Mouse (Mus musculus) liver (tissue): Measurements from ENCODE around the gene Dnah14.
"Not testable (repeated sequence)": the region's sequence is repeated elsewhere in the genome, so short reads cannot be mapped to it uniquely, and the experiment has no call there.

Source experiments
- DNase-seq: peaks from one replicate; pipeline ENCODE4 v3.0.0-alpha.2; 2020; ENCODE audit warnings: mixed read lengths

The Dnah14 gene

DNA sequence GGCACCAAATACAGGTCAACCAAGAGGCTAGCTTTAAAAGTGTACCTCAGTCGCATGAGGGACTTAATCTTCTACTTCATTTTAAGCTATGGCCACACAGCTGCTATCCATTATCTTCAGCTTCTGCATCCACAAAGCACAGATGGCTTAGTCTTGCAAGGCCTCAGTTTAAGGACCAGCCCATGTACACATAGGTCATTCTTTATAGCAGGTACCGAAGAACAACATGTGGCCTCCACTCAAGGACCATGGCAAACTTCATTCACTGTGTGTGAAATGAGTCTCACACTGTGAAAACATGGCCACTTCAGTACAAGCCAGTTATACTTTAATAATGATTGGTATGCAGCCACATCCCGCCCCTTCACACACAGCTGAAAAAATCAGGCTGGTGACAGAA is 34.8 kb downstream of the Dnah14 start:
- no peak for DNase-seq

DNA sequence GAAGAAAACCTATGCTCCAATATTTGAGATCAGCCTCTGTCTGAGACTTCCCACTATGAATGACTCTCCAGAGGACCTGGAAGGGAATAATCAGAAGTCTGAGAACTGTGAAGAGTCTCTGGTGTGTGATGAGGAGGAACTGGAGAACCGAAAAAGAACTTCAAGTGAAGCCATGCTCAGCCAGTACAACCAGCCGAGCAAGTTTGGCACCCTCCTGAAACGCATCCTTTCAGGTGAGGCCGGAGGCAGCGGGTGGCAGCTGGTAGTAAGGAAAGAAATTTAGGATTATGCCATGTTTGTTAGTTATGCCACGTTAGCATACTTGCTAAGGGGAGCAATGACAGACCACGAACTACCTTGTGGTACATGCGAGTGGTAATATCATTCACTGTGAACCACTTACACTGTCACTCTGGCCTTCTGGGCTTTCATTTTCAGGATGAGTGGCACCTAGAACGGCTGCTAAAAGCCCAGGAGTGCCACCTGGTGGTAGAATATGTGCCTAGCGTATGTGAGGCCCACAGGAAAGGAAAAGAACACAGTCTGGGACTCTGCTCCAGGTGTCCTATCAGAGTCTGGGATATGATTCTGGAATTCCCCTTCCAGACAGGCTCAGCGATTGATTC is 39.6 kb downstream of the Dnah14 start:
- peak; percentile 56 for DNase-seq

DNA sequence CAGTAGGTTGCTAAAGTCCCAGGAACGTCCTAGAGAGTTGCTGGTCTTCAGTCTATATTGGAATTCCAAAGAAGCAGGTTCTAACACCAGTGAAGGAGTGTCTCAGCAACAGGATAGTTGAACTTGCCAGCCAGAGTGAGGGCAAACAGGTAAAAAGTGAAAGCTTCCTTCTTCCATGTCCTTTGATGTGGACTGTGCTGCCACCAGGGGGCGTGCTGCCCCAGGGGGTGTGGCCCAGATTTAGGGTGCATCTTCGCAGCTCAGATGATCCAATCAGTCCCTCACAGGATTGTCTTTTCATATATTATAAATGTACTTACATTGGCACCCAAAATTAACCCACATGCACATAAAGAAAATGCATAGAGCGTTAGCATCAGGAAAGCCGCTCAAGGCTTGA is 41.0 kb downstream of the Dnah14 start:
- DNase-seq = peak; percentile 54

DNA sequence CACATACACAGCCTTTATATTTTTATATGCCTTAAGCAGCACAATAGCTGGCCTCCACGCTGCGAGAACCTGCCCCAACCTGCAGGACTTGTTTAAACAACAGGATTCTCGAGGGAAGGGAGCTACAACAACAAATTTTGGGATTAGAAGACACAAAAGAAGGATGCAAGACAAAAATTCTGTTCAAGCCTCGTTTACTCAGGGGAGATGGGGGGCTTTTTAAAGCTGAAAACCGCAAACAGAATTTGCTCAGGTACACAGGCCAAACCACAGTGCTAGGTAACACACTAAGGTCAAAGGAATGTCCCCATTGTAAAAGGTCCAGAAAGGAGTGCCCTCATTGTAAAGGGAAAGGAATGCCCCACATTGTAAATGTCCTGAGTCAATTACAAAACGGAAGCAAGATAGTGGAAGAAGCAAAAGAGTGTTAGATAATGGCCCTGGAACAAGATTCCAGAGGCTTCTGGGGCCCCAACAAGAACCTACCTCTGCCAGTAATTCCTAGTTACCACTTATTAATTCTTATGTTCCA is 46.9 kb downstream of the Dnah14 start:
- no peak for DNase-seq

GRCm38 (mm10) chr1:181624876-181625275 is 48.5 kb downstream of the Dnah14 start:
- no peak for DNase-seq

DNA sequence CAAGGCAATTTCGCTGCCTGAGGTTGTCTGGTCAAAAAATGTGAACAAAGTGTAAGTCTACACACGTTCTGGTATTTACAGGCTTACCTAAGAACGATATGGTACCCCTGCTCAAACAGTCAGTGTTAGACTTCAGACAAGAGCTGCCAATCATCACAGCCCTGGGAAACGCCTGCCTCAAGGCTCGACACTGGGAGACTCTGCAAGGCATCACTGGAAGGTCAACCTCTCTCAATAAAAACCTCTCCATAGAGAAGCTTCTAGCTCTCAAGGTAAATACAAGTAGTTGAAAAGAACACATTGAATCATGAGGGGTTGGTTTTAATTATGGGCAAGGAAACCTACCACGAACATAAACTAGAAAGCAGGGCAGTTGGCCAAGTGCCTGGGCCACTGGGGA is 51.9 kb downstream of the Dnah14 start:
- no peak for DNase-seq

DNA sequence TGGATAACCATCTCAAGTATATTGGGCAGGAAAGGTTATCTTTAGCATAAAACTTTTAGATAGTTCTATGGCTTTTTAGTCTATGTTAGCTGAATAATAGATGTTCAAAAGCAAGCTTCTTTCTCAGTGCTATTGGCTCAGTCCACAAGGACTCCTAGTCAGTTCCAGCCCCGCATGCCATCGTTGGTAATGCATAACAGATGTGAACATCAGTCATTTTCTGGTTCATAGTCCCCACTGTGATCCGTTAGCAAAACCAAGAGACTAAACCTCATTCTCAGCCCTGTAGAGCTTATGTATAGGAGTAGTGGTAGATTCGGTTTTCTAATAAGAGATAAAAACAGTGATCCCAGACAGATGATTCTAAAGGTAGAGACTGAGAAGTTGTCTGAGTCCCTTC is 55.0 kb downstream of the Dnah14 start:
- no peak for DNase-seq

DNA sequence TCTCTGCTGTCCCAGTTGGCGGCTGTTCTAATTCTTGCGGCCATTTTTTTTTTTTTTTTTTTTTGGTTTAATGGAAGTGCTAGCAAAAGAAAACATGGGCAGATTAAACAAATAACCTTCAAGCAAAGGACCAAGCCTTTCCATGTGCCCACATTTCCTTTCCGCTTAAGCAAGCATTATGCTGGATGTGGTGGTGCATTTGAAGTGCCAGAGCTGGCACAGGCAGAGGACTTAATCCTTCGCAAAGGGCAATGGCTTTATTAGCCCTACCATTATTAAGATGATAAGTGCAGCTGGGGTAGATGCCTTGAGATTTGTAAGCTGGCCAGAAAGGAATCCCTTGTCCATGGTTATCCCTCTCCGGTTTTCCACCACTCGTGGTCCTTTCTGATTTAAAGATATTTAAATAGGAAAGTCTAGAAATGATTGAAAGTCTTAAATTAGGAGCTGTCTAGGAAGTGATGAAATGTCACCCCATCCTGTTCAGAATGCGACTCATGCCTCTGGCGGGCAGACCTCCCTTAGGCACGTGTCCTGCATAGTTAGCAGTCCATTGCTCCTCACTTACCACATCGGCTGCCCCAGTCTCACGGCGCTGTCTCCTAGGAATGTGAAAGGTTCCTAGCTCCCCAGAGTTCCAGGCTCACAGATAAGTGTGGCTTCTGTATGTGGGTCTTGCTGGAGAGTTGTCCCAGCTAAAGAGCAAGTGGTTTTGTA is 61.8 kb downstream of the Dnah14 start:
- no peak for DNase-seq

GRCm38 (mm10) chr1:181640383-181640782 is 64.0 kb downstream of the Dnah14 start:
- no peak for DNase-seq

DNA sequence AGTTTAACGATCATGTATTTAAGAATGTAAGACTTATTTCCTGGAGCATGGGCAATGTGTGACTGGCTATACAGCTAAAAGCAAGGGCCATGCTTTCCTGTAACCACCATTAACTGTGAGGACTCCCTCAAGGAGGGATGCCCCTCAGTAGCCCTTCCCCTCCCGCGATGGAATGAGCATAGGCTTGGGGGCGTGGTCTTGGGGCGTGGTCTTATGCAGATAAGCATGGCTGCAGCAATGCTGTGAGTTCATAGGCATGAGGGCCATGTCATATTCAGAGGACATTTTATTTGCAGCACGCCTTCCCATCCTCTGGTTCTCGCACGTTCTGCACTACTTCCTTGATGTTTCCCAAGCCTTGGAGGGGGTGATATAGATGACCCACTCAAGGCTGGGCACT is 71.1 kb downstream of the Dnah14 start:
- DNase-seq = peak; percentile 45

DNA sequence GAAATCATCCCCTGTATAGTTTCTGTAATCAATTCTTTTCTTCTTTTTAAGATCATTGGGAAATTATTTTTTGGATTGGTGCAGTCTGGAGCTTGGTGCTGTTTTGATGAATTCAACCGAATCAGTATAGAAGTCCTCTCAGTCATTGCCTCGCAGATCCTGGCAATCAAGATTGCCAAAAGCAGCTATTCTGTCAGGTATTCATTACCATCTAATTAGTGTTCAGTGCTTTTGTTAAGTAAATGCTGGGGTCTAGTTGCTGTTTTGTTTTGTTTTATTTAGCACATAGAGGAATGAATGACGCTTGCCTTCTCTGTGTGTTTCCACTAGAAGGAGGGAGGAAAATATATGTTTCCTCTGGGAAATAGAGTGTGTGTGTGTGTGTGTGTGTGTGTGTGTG is 77.1 kb downstream of the Dnah14 start:
- no peak for DNase-seq

GRCm38 (mm10) chr1:181656421-181656820 is 80.1 kb downstream of the Dnah14 start:
- no peak for DNase-seq

DNA sequence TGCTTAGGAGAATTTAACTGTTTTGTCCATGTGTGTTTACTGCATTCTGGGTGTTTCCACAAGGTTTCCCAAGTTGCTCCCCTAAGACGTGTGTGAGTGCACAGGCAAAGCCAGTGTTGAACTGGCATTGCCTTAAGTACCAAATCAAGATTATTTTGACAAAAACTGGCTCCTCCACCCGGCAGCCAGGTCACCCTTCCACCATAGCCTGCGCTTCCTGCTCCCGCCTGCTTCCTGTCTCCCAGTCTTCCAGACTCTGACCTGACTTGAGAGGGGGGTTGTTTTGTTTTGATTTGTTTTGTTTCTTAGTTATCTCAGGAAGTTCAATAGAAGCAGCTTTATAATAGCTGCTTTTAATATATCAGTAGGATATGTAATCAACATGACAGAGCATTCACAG is 90.4 kb downstream of the Dnah14 start:
- DNase-seq = no peak

DNA sequence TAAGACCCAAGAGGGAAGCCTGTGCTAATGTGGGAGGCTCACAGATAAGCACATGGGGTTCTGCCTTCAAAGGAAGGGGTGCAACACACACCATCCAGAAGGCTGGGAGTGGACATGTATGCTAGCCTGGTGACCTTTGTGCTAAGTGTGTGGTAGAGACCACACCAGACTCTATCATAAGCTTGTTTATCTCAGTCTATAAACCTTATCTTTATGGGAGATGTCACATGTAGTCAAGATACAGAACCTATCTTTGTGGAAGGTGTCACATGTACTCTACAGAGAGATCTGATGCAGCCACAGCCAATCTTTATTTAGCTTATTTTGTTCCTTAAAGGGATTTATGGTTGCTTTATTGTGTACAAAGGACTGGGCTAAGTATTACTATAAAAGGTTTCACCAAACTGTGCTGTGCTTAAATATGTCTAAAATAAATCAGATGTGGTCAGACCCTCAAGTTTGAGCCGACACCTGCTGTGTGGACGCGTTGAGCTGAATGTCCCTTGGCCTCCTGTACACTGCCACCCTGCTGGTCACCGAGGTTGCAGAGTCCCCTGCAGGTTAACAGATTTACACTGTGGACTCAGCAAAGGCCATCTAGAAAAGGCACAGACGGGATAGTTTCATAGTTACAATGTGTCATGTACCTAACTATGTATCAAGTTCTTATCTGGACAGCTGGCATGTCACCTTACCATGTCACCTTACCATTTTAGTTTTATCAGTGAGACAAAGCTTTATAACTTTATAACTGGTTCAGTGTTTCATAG is 118.6 kb downstream of the Dnah14 start:
- DNase-seq = no peak

DNA sequence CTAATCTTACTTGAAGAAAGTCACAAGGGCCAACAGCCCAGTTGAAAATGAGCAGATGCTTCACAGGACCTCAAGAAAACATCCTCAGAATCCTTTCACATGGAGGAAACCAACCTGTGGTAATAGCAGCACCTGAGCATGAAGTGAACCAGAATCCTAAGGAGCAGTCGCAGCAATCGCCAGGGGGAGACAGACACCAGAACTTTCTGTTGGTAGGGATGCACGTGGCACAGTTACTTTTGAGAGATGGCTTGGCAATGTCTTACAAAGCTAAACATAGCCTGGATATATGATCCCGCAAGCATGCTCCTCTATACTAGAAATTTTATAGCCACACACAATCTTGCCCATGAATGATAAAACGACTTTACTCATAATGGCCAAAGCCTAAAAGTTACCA is 152.3 kb downstream of the Dnah14 start:
- peak; percentile 22 for DNase-seq

DNA sequence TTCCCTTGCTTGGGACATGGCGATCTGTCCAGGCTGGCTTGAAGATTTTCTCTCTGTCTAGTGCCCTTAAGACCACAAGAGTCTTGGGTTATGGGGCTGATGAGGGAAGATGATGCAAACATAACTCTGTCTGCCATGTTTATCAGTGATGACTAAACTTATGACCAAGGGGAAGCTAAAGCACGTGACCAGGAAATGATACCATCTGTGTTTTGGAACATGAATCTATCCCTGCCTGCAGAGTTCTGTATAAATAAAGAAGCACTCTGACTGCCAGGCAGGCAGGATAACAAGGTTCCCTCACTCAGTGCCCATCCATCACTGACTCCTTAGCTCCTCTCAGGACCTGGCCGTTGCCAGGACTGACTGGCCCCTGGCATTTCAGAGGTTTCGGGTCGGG is 157.2 kb downstream of the Dnah14 start:
- DNase-seq = no peak

- DNase-seq = no peak
Measured at GRCm38 (mm10) chr1:181740259-181740658, 163.9 kb downstream of the Dnah14 start.

DNA sequence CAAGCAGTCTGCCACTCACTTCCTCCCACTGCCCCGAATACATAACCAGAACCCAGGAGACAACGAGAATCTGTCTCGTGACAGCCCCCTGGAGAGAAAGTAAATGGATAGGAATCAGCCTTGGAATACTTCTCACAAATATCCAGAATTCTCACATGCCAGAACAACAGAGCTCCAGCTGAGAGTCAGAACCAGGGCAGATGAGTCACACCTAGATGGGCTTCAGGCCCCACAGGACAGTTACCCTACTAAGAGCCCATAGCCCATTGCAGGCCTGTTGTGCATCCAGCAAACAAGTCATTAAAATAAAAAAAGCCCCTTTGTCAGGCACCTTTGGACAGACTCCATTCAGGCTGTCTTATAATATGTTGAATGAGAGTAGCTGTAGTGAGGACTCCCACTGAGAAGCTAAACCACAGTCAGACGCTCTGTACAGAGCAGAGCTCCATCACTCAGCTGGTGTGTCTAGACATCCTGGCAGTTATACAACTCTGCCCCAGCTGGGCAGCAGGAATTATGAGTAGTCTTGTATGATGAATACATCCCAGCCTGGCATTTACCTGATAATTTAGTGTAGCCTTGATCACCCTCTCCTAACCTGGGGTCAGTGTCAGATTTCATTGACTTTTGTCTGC is 166.0 kb downstream of the Dnah14 start:
- DNase-seq = no peak

DNA sequence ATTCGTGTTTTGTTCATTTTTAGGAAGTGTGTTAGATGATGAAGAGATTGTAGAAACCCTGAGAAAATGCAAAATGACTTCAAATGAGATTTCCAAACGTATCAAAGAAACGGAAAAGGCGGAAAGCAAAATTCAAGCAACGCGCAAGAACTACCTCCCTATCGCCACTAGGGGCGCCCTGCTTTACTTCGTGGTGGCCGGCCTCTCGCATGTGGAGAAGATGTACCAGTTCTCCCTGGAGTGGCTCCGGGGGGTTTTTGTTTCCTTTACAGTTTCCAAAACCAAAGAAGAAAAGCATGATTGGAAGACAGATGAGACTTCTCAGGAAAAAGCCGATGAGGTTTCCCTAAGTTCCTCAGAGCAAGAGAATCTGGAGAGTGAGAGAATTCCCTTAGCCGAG is 193.0 kb downstream of the Dnah14 start:
- DNase-seq = no peak

GRCm38 (mm10) chr1:181771871-181772270 is 195.5 kb downstream of the Dnah14 start:
- DNase-seq = no peak

DNA sequence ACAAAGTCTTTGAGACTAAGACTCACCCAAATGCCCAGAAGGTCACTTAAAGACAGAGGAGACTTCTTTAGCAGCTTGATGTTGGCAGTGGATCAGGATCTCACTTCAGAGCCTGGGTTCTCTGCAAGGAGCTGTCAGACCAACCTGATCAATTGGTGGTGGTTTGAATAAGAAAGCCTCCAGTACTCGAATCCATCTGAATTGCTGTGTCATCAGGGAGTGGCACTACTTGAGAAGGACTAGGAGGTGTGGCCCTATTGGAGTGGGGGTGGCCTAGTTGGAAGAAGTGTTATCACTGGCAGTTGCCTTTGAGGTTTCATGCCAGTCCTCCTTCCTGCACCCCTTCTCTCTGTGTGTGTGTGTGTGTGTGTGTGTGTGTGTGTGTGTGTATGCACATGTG is 200.2 kb downstream of the Dnah14 start:
- DNase-seq = no peak

DNA sequence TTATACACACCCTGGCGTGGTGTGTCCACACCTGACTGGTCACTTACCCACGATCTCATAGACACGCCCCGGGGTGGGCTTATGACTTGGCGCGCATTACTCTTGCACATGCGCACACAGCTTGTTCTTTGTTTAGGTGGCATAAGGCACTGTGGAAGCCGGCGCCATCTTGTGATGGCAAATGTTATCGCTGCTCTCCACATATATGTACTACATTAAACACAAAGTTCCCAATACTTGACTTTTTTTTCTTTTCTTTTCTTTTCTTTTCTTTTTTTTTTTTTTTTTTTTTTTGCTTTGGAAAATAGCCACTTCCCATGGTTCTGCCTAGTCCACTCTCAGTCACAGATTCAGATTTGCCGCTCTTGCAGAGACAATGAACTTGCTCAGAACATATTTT is 206.2 kb downstream of the Dnah14 start:
- DNase-seq = not testable (repeated sequence)

DNA sequence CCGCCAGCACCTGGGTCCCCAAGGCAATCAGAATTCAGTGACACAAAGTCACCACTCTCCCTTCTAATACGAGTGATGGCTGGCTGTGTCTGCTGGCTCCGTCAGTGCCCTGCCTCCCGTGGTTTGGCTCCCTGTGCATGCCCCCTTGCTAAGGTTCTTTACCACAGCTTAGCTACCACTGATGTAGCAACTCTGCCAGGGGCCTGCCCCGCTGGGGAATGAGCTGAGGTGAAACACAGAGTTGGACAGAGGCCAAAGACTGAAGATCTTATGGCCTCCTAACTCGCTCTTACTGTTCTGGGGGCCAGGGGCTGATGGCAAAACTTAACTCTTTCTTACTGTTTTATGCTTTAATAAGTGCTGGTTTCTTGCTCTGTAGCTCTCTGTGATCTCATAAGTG is 213.6 kb downstream of the Dnah14 start:
- no peak for DNase-seq
